Mouse (Mus musculus): ENCODE results near the gene Gm7544. TPM values are rescaled to one million over a fixed set of nuclear protein-coding genes. Genes with fewer than 3 reads are reported as not detected.
"Not testable (repeated sequence)": the region's sequence is repeated elsewhere in the genome, so short reads cannot be mapped to it uniquely, and the experiment has no call there.

Gm7544 gene
- total RNA-seq, 2 experiments from 2014 or later = not detected

GRCm38 (mm10) chr1:82931326-82931725 is 24.5 kb downstream of the Gm7544 start, which contains the start of gene Gm6217:
TSS of gene Gm6217 (minus strand) at chr1:82931399.
- not testable (repeated sequence) for ATAC-seq (replicated peaks; ENCODE audit: low FRiP score, low TSS enrichment, poor library complexity, severe bottlenecking)

GRCm38 (mm10) chr1:82930558-82930957 is 25.3 kb downstream of the Gm7544 start:
- not testable (repeated sequence) for ATAC-seq (replicated peaks; ENCODE audit: low FRiP score, low TSS enrichment, poor library complexity, severe bottlenecking)

GRCm38 (mm10) chr1:82924650-82925049 is 31.2 kb downstream of the Gm7544 start, which contains the start of gene A030014E15Rik:
TSS of gene A030014E15Rik (plus strand) at chr1:82924917.
- no peak for ATAC-seq (replicated peaks; ENCODE audit: low FRiP score, low TSS enrichment, poor library complexity, severe bottlenecking)

GRCm38 (mm10) chr1:82913434-82913833 is 42.4 kb downstream of the Gm7544 start:
- not testable (repeated sequence) for ATAC-seq (replicated peaks; ENCODE audit: low FRiP score, low TSS enrichment, poor library complexity, severe bottlenecking)

GRCm38 (mm10) chr1:82913025-82913424 is 42.8 kb downstream of the Gm7544 start, which contains the start of gene A030005L19Rik:
TSS of gene A030005L19Rik (plus strand) at chr1:82913325.
- no peak for ATAC-seq (replicated peaks; ENCODE audit: low FRiP score, low TSS enrichment, poor library complexity, severe bottlenecking)

- ATAC-seq (replicated peaks; ENCODE audit: low FRiP score, low TSS enrichment, poor library complexity, severe bottlenecking) = no peak
Measured at GRCm38 (mm10) chr1:82905886-82906285, 49.9 kb downstream of the Gm7544 start.

Other genes starting within 250 kb of the Gm7544 start
- gene Mff, start 231.1 kb downstream of the Gm7544 start, total RNA-seq (2014; fragmentation: Nextera tagmentation) = 106 and 145 TPM in 2 replicates
- gene Mff, start 231.1 kb downstream of the Gm7544 start, total RNA-seq (2017) = 77.1 and 95.3 TPM in 2 replicates
- gene Tm4sf20, start 187.6 kb downstream of the Gm7544 start, total RNA-seq (2014; fragmentation: Nextera tagmentation) = not detected in 2 replicates
- not detected in 2 replicates for gene Tm4sf20, start 187.6 kb downstream of the Gm7544 start, total RNA-seq (2017)
- gene Gm47791, start 184.8 kb downstream of the Gm7544 start, total RNA-seq (2014; fragmentation: Nextera tagmentation) = not detected in 2 replicates
- not detected in 2 replicates for gene Gm47791, start 184.8 kb downstream of the Gm7544 start, total RNA-seq (2017)
- gene Agfg1, start 116.5 kb downstream of the Gm7544 start, total RNA-seq (2014; fragmentation: Nextera tagmentation) = 30.1 and 39.6 TPM in 2 replicates
- gene Agfg1, start 116.5 kb downstream of the Gm7544 start, total RNA-seq (2017) = 32.5 and 42.1 TPM in 2 replicates
- gene A030005L19Rik, start 42.7 kb downstream of the Gm7544 start, total RNA-seq (2014; fragmentation: Nextera tagmentation) = not detected in 2 replicates
- gene A030005L19Rik, start 42.7 kb downstream of the Gm7544 start, total RNA-seq (2017) = not detected in 2 replicates
- gene A030014E15Rik, start 31.1 kb downstream of the Gm7544 start, total RNA-seq (2014; fragmentation: Nextera tagmentation) = not detected in 2 replicates
- gene A030014E15Rik, start 31.1 kb downstream of the Gm7544 start, total RNA-seq (2017) = not detected in 2 replicates
- gene Gm6217, start 24.6 kb downstream of the Gm7544 start, total RNA-seq (2014; fragmentation: Nextera tagmentation) = not detected in 2 replicates
- gene Gm6217, start 24.6 kb downstream of the Gm7544 start, total RNA-seq (2017) = not detected in 2 replicates
- gene A030003K21Rik, start 12.6 kb downstream of the Gm7544 start, total RNA-seq (2014; fragmentation: Nextera tagmentation) = not detected in 2 replicates
- not detected in 2 replicates for gene A030003K21Rik, start 12.6 kb downstream of the Gm7544 start, total RNA-seq (2017)
- gene Gm47955, start 4.3 kb upstream of the Gm7544 start, total RNA-seq (2014; fragmentation: Nextera tagmentation) = not detected in 2 replicates
- not detected in 2 replicates for gene Gm47955, start 4.3 kb upstream of the Gm7544 start, total RNA-seq (2017)
- gene Gm47959, start 44.5 kb upstream of the Gm7544 start, total RNA-seq (2014; fragmentation: Nextera tagmentation) = not detected in 2 replicates
- gene Gm47959, start 44.5 kb upstream of the Gm7544 start, total RNA-seq (2017) = not detected in 2 replicates
- gene Slc19a3, start 82.4 kb upstream of the Gm7544 start, total RNA-seq (2014; fragmentation: Nextera tagmentation) = not detected in 2 replicates
- gene Slc19a3, start 82.4 kb upstream of the Gm7544 start, total RNA-seq (2017) = not detected in 2 replicates
- not detected in 2 replicates for gene Krtap28-10, start 86.5 kb upstream of the Gm7544 start, total RNA-seq (2014; fragmentation: Nextera tagmentation)
- gene Krtap28-10, start 86.5 kb upstream of the Gm7544 start, total RNA-seq (2017) = not detected in 2 replicates
- gene Gm47969, start 88.9 kb upstream of the Gm7544 start, total RNA-seq (2014; fragmentation: Nextera tagmentation) = not detected in 2 replicates
- gene Gm47969, start 88.9 kb upstream of the Gm7544 start, total RNA-seq (2017) = not detected in 2 replicates
- not detected in 2 replicates for gene A030005K14Rik, start 103.4 kb upstream of the Gm7544 start, total RNA-seq (2014; fragmentation: Nextera tagmentation)
- not detected in 2 replicates for gene A030005K14Rik, start 103.4 kb upstream of the Gm7544 start, total RNA-seq (2017)
- gene Krtap28-13, start 104.9 kb upstream of the Gm7544 start, total RNA-seq (2014; fragmentation: Nextera tagmentation) = not detected in 2 replicates
- gene Krtap28-13, start 104.9 kb upstream of the Gm7544 start, total RNA-seq (2017) = not detected in 2 replicates
- gene Ccl20, start 160.8 kb upstream of the Gm7544 start, total RNA-seq (2014; fragmentation: Nextera tagmentation) = not detected in 2 replicates
- gene Ccl20, start 160.8 kb upstream of the Gm7544 start, total RNA-seq (2017) = not detected in 2 replicates
- not detected in 2 replicates for gene Daw1, start 203.7 kb upstream of the Gm7544 start, total RNA-seq (2014; fragmentation: Nextera tagmentation)
- not detected in 2 replicates for gene Daw1, start 203.7 kb upstream of the Gm7544 start, total RNA-seq (2017)

All from megakaryocyte-erythroid progenitor cell, adult 5-6 weeks (primary cell).